Mouse (Mus musculus) megakaryocyte, embryonic 14.5 days (primary cell): ENCODE measurements around the gene Dnajc25. TPM values are rescaled to one million over a fixed set of nuclear protein-coding genes. Genes with fewer than 3 reads are reported as not detected.

Source experiments
- H3K27me3 ChIP-seq: replicated peaks from 2 replicates; pipeline ENCODE3; 2012; ENCODE audit warnings: inconsistent platforms
- H3K36me3 ChIP-seq: replicated peaks from 2 replicates; pipeline ENCODE3; 2012; ENCODE audit warnings: low read length, inconsistent platforms, mixed read lengths
- H3K4me1 ChIP-seq: 2 replicates; pipeline ENCODE4 v1.6.1; 2012; ENCODE audit warnings: inconsistent platforms
- H3K4me3 ChIP-seq: replicated peaks from 2 replicates; pipeline ENCODE3; 2012; ENCODE audit warnings: moderate library complexity, mild to moderate bottlenecking, inconsistent platforms
- H3K9me3 ChIP-seq: 2 replicates; pipeline ENCODE4 v1.6.1; 2012; ENCODE audit warnings: inconsistent platforms
- FLI1 ChIP-seq: IDR thresholded peaks from 2 replicates; pipeline ENCODE4 v1.6.1; 2012; ENCODE audit warnings: low read length, inconsistent platforms, mixed read lengths
- GATA1 ChIP-seq: IDR thresholded peaks from 3 replicates; pipeline ENCODE4 v1.6.1; 2012; ENCODE audit warnings: mixed read lengths, low read length, inconsistent platforms, borderline replicate concordance
- polyA plus RNA-seq: library from polyadenylated mRNA; stranded (reverse); fragments of >175 nt; gene quantifications from 2 replicates; pipeline ENCODE4 v1.2.3, GENCODE M21; 2012; ENCODE audit warnings: low replicate concordance; ENCODE audit not compliant: insufficient read depth

The Dnajc25 gene
- polyA plus RNA-seq, 1 experiment: 1.7 TPM

- peaks cover 5% of the 10 kb centered on the region for H3K27me3 ChIP-seq
- peaks cover 23% of the 10 kb centered on the region for H3K4me1 ChIP-seq
- no peaks in the 10 kb centered on the region for H3K9me3 ChIP-seq
- no peaks in the 10 kb centered on the region for H3K36me3 ChIP-seq
- H3K4me3 ChIP-seq: peak overlapping the region; percentile 26
- TF ChIP-seq GATA1 (no peak), FLI1 (no peak)
Observed at GRCm38 (mm10) chr4:59051081-59051480, 56.2 kb downstream of the Dnajc25 start.

- TF ChIP-seq GATA1 (no peak), FLI1 (no peak)
- peaks cover 11% of the 10 kb centered on the region for H3K4me1 ChIP-seq
- no peaks in the 10 kb centered on the region for H3K9me3 ChIP-seq
- H3K27me3 ChIP-seq: peaks cover 9% of the 10 kb centered on the region
- H3K36me3 ChIP-seq: no peaks in the 10 kb centered on the region
- H3K4me3 ChIP-seq: no peak overlapping the region
Observed at GRCm38 (mm10) chr4:59057929-59058328, 63.1 kb downstream of the Dnajc25 start.

GRCm38 (mm10) chr4:59062526-59062925, 67.7 kb downstream of the Dnajc25 start:
- H3K4me1 ChIP-seq: no peaks in the 10 kb centered on the region; the same call in 1 of the 2 replicates
- H3K36me3 ChIP-seq: no peaks in the 10 kb centered on the region
- TF ChIP-seq GATA1: no peak
- no peak for TF ChIP-seq FLI1
- peaks cover 3% of the 10 kb centered on the region; the same call in 1 of the 2 replicates for H3K9me3 ChIP-seq
- H3K4me3 ChIP-seq: no peak overlapping the region
- peaks cover 5% of the 10 kb centered on the region for H3K27me3 ChIP-seq

- H3K4me3 ChIP-seq: no peak overlapping the region
- H3K9me3 ChIP-seq: peaks cover 3% of the 10 kb centered on the region; the same call in 1 of the 2 replicates
- H3K36me3 ChIP-seq: no peaks in the 10 kb centered on the region
- H3K27me3 ChIP-seq: peaks cover 10% of the 10 kb centered on the region
- 0 out of 2 replicates have a peak, but pooled peaks cover 2% of the 10 kb centered on the region for H3K4me1 ChIP-seq
- TF ChIP-seq GATA1 (no peak), FLI1 (no peak)
Observed at GRCm38 (mm10) chr4:59069276-59069675, 74.4 kb downstream of the Dnajc25 start.

Other genes starting within 250 kb of the Dnajc25 start
- not detected in 2 replicates for gene Olfr267, start 207.3 kb upstream of the Dnajc25 start, polyA plus RNA-seq
- 4.9 and 12.6 TPM in 2 replicates for gene Ecpas, start 82.3 kb upstream of the Dnajc25 start, polyA plus RNA-seq
- not detected in 2 replicates for gene Zkscan16, start 51.4 kb upstream of the Dnajc25 start, polyA plus RNA-seq
- gene Ptgr1, start 7.9 kb upstream of the Dnajc25 start, polyA plus RNA-seq: 0.67 TPM in 1 of 2 replicates, not detected in the other
- not detected in 2 replicates for gene Gm20503, start 8.1 kb downstream of the Dnajc25 start, polyA plus RNA-seq
- 14.0 and 19.6 TPM in 2 replicates for gene Gng10, start 40.0 kb downstream of the Dnajc25 start, polyA plus RNA-seq
- 0.35 TPM in 1 of 2 replicates, not detected in the other for gene AI481877, start 143.9 kb downstream of the Dnajc25 start, polyA plus RNA-seq
- 1.4 and 3.1 TPM in 2 replicates for gene Ugcg, start 194.2 kb downstream of the Dnajc25 start, polyA plus RNA-seq